ENCODE assay signal across 19 mouse cellular contexts in genomic region chr15:12007421-12007820, GRCm38 (mm10). TPM values are rescaled to one million over a fixed set of nuclear protein-coding genes. Genes with fewer than 3 reads are reported as not detected.
DNase-seq lines count a peak whose midpoint lies in the region; ATAC-seq and TF ChIP-seq lines count a peak whose summit lies in the region.
"Had no signal": no experiment of that assay in that cellular context is flagged by ENCODE, and none has a peak within 500 bp of the region (broad histone marks: within the 10 kb centered on the region; RNA-seq: fewer than 3 reads in every experiment).

No protein-coding gene starts in this region.

- H3K79me2 ChIP-seq in liver, adult 2 months (ENCODE audit: control insufficient read depth, insufficient read depth, low read length): no peaks in the 10 kb centered on the region
- H3K79me2 ChIP-seq in CH12.LX (replicated peaks; ENCODE audit: control insufficient read depth, extremely low read depth, insufficient read depth, poor library complexity, severe bottlenecking): no peaks in the 10 kb centered on the region

- H3K4me2 ChIP-seq in heart, embryonic 11.5 days: no peak overlapping the region
- no peak overlapping the region for H3K4me2 ChIP-seq in liver, embryonic 11.5 days
- no peak overlapping the region for H3K4me2 ChIP-seq in midbrain, embryonic 11.5 days
- no peak overlapping the region for H3K4me2 ChIP-seq in midbrain, embryonic 16.5 days (ENCODE audit: low read length)
- peak overlapping the region; percentile 34; the same call in 1 of the 2 replicates for H3K4me2 ChIP-seq in CH12.LX (ENCODE audit: insufficient read depth, low read depth, poor library complexity, severe bottlenecking)
- H3K4me2 ChIP-seq in lung, postnatal 0 days (replicated peaks; ENCODE audit: low read depth, low read length): no peak overlapping the region

- TF ChIP-seq EP300 in CH12.LX (IDR thresholded peaks at IDR 0.05; ENCODE audit: low read length): no peak
- TF ChIP-seq EP300 in lung, postnatal 0 days (IDR thresholded peaks at IDR 0.05): no peak

- no peak for ATAC-seq in heart, embryonic 11.5 days (replicated peaks; ENCODE audit: insufficient number of reproducible peaks, low FRiP score, low TSS enrichment)
- ATAC-seq in liver, embryonic 11.5 days (replicated peaks; ENCODE audit: low FRiP score): no peak
- ATAC-seq in midbrain, embryonic 11.5 days (ENCODE audit: low FRiP score): no peak
- ATAC-seq in midbrain, embryonic 16.5 days: no peak
- ATAC-seq in lung, postnatal 0 days: no peak
- ATAC-seq: Patski had no signal

- TF ChIP-seq CTCF in liver, adult 2 months (IDR thresholded peaks at IDR 0.05; ENCODE audit: low read depth, low read length): no peak
- TF ChIP-seq CTCF in CH12.LX (conservative IDR thresholded peaks at IDR 0.05 in 1 of 2, IDR thresholded peaks at IDR 0.05 in 1 of 2; ENCODE audit: low read depth in 2 of 2, low read length in 2 of 2): no peak; a peak in 1 of 4 replicates
- TF ChIP-seq CTCF in lung, postnatal 0 days (IDR thresholded peaks at IDR 0.05): no peak

- TF ChIP-seq RAD21 in CH12.LX (IDR thresholded peaks at IDR 0.05; ENCODE audit: low read depth, low read length): no peak

- TF ChIP-seq POLR2A in liver, adult 2 months (IDR thresholded peaks at IDR 0.05; ENCODE audit: extremely low read depth, insufficient read depth, low read length): no peak
- no peak for TF ChIP-seq POLR2A in CH12.LX (IDR thresholded peaks at IDR 0.05; ENCODE audit: low read depth, low read length)

- no peaks in the 10 kb centered on the region for H3K4me1 ChIP-seq in heart, embryonic 11.5 days (ENCODE audit: control insufficient read depth, insufficient read depth, low read length)
- H3K4me1 ChIP-seq in liver, adult 2 months (ENCODE audit: control insufficient read depth, insufficient read depth, low read length): peaks cover 5% of the 10 kb centered on the region; the same call in 1 of the 2 replicates
- peaks cover 4% of the 10 kb centered on the region; the same call in 1 of the 2 replicates for H3K4me1 ChIP-seq in liver, embryonic 11.5 days (replicated peaks; ENCODE audit: control insufficient read depth, insufficient read depth, low read length)
- no peaks in the 10 kb centered on the region for H3K4me1 ChIP-seq in midbrain, embryonic 11.5 days (ENCODE audit: control insufficient read depth, insufficient read depth, low read length)
- no peaks in the 10 kb centered on the region for H3K4me1 ChIP-seq in midbrain, embryonic 16.5 days (ENCODE audit: control insufficient read depth, insufficient read depth, low read length)
- peaks cover 24 to 55% of the 10 kb centered on the region in 2 experiments for H3K4me1 ChIP-seq in CH12.LX (ENCODE audit: control insufficient read depth in 1 of 2, insufficient read depth in 2 of 2)
- no peaks in the 10 kb centered on the region for H3K4me1 ChIP-seq in lung, postnatal 0 days (ENCODE audit: insufficient read depth, low read depth, low read length)

- H3K36me3 ChIP-seq in heart, embryonic 11.5 days (ENCODE audit: control insufficient read depth, insufficient read depth, low read length): no peaks in the 10 kb centered on the region
- H3K36me3 ChIP-seq in liver, adult 2 months (ENCODE audit: control insufficient read depth, insufficient read depth, low read length): no peaks in the 10 kb centered on the region
- H3K36me3 ChIP-seq in liver, embryonic 11.5 days (ENCODE audit: control insufficient read depth, insufficient read depth, low read length): no peaks in the 10 kb centered on the region
- no peaks in the 10 kb centered on the region for H3K36me3 ChIP-seq in midbrain, embryonic 11.5 days (ENCODE audit: control insufficient read depth, insufficient read depth, low read length)
- H3K36me3 ChIP-seq in midbrain, embryonic 16.5 days (ENCODE audit: control insufficient read depth, insufficient read depth, low read length): no peaks in the 10 kb centered on the region
- no peaks in the 10 kb centered on the region for H3K36me3 ChIP-seq in CH12.LX (replicated peaks in 1 of 2; ENCODE audit: control insufficient read depth in 1 of 2, insufficient read depth in 1 of 2, low read length in 1 of 2)
- no peaks in the 10 kb centered on the region for H3K36me3 ChIP-seq in lung, postnatal 0 days (ENCODE audit: insufficient read depth, low read length)
- H3K36me3 ChIP-seq: G1E had no signal

- no peak overlapping the region for H3K9ac ChIP-seq in heart, embryonic 11.5 days (ENCODE audit: low read depth, low read length)
- H3K9ac ChIP-seq in liver, adult 2 months (ENCODE audit: low read depth, low read length): no peak overlapping the region
- H3K9ac ChIP-seq in liver, embryonic 11.5 days (ENCODE audit: low read depth, low read length): no peak overlapping the region
- H3K9ac ChIP-seq in midbrain, embryonic 11.5 days (ENCODE audit: low read length): no peak overlapping the region
- no peak overlapping the region for H3K9ac ChIP-seq in midbrain, embryonic 16.5 days (ENCODE audit: low read depth, low read length)
- no peak overlapping the region for H3K9ac ChIP-seq in CH12.LX (ENCODE audit: insufficient read depth, low read depth)
- no peak overlapping the region for H3K9ac ChIP-seq in lung, postnatal 0 days (replicated peaks; ENCODE audit: low read depth)

- no peaks in the 10 kb centered on the region for H3K27me3 ChIP-seq in heart, embryonic 11.5 days (ENCODE audit: control insufficient read depth, insufficient read depth, low read length)
- H3K27me3 ChIP-seq in liver, adult 2 months (ENCODE audit: control insufficient read depth, insufficient read depth, low read length): no peaks in the 10 kb centered on the region
- 0 out of 2 replicates have a peak, but pooled peaks cover 3% of the 10 kb centered on the region for H3K27me3 ChIP-seq in liver, embryonic 11.5 days (replicated peaks; ENCODE audit: control insufficient read depth, insufficient read depth, low read length)
- no peaks in the 10 kb centered on the region for H3K27me3 ChIP-seq in midbrain, embryonic 11.5 days (ENCODE audit: control insufficient read depth, insufficient read depth, low read length)
- H3K27me3 ChIP-seq in midbrain, embryonic 16.5 days (ENCODE audit: control insufficient read depth, insufficient read depth, low read depth, low read length): no peaks in the 10 kb centered on the region
- H3K27me3 ChIP-seq in CH12.LX (replicated peaks): no peaks in the 10 kb centered on the region
- no peaks in the 10 kb centered on the region for H3K27me3 ChIP-seq in lung, postnatal 0 days (replicated peaks; ENCODE audit: insufficient read depth, low read length)
- H3K27me3 ChIP-seq: Patski had no signal

- 78% methylated on average over 7 of the region's 7 CpGs for WGBS in heart, embryonic 11.5 days (ENCODE audit: insufficient replicate concordance)
- WGBS in liver, adult 2 months: 25% methylated on average over 7 of the region's 7 CpGs
- 75% methylated on average over 7 of the region's 7 CpGs for WGBS in liver, embryonic 11.5 days
- WGBS in midbrain, embryonic 11.5 days: 80% methylated on average over 7 of the region's 7 CpGs
- 88% methylated on average over 7 of the region's 7 CpGs for WGBS in midbrain, embryonic 16.5 days
- 82% methylated on average over 7 of the region's 7 CpGs for WGBS in lung, postnatal 0 days

- no peak overlapping the region for H3K27ac ChIP-seq in heart, embryonic 11.5 days (ENCODE audit: low read depth, low read length)
- peak overlapping the region; percentile 35; the same call in 1 of the 2 replicates for H3K27ac ChIP-seq in liver, adult 2 months (replicated peaks; ENCODE audit: insufficient read depth, low read depth, low read length)
- no peak overlapping the region for H3K27ac ChIP-seq in liver, embryonic 11.5 days (ENCODE audit: low read depth, low read length)
- H3K27ac ChIP-seq in midbrain, embryonic 11.5 days (ENCODE audit: low read depth, low read length): no peak overlapping the region
- H3K27ac ChIP-seq in midbrain, embryonic 16.5 days (ENCODE audit: low read length): no peak overlapping the region
- peak overlapping the region; percentile 47 for H3K27ac ChIP-seq in CH12.LX (ENCODE audit: insufficient read depth, low read depth)
- no peak overlapping the region for H3K27ac ChIP-seq in lung, postnatal 0 days (ENCODE audit: low read length)

- DNase-seq in heart, adult 11 months: peak; percentile 36
- DNase-seq in liver, adult 2 months (ENCODE audit: extremely low read depth, low read depth, low spot score): peak; percentile 95
- DNase-seq in liver, embryonic 11.5 days (ENCODE audit: low spot score): no peak
- peak; percentile 69 for DNase-seq in midbrain, embryonic 11.5 days (ENCODE audit: low spot score, missing footprints)
- DNase-seq in CH12.LX (ENCODE audit: extremely low read depth): no peak
- no peak for DNase-seq in lung, postnatal 0 days (ENCODE audit: low spot score)
- DNase-seq: adrenal gland, adult 2 months; adrenal gland, adult 8-10 months; adrenal gland, postnatal 10 days; adrenal gland, postnatal 14 days; adrenal gland, postnatal 25 days; adrenal gland, postnatal 36 days; cerebellum, adult 11 months; cerebellum, adult 11-12 months; cerebellum, adult 18-20 months had no signal

- in situ Hi-C loops in CH12.LX (cut with MboI; ENCODE audit: low pct_ligation_motif_present, low pct_unique_long_range_greater_than_20kb, low sequenced_read_pairs): no loop called here

- no peak overlapping the region for H3K4me3 ChIP-seq in heart, embryonic 11.5 days (ENCODE audit: low read depth, low read length)
- H3K4me3 ChIP-seq in liver, adult 2 months (ENCODE audit: insufficient read depth, low read depth, low read length): no peak overlapping the region
- no peak overlapping the region for H3K4me3 ChIP-seq in liver, embryonic 11.5 days (ENCODE audit: low read depth, low read length)
- no peak overlapping the region for H3K4me3 ChIP-seq in midbrain, embryonic 11.5 days (ENCODE audit: low read depth, low read length)
- no peak overlapping the region for H3K4me3 ChIP-seq in midbrain, embryonic 16.5 days (ENCODE audit: low read depth, low read length)
- H3K4me3 ChIP-seq in CH12.LX (replicated peaks in 1 of 3; ENCODE audit: low read depth in 2 of 3, low read length in 2 of 3, poor library complexity in 1 of 3): peak overlapping the region in 1 of 3 experiments; percentile 0
- no peak overlapping the region for H3K4me3 ChIP-seq in lung, postnatal 0 days (ENCODE audit: low read depth, low read length)

- dilution Hi-C loops in CH12.LX (cut with MboI; ENCODE audit: extremely low pct_ligation_motif_present, extremely low pct_unique_long_range_greater_than_20kb, low sequenced_read_pairs): no loop called here

- H3K9me3 ChIP-seq in heart, embryonic 11.5 days (replicated peaks; ENCODE audit: control insufficient read depth, low read length): no peaks in the 10 kb centered on the region
- H3K9me3 ChIP-seq in liver, embryonic 11.5 days (ENCODE audit: control insufficient read depth, low read length): no peaks in the 10 kb centered on the region
- H3K9me3 ChIP-seq in midbrain, embryonic 11.5 days (ENCODE audit: control insufficient read depth, low read length): no peaks in the 10 kb centered on the region
- H3K9me3 ChIP-seq in midbrain, embryonic 16.5 days (replicated peaks; ENCODE audit: control insufficient read depth, low read length, poor library complexity, severe bottlenecking): no peaks in the 10 kb centered on the region
- no peaks in the 10 kb centered on the region for H3K9me3 ChIP-seq in CH12.LX (replicated peaks; ENCODE audit: low read length)
- H3K9me3 ChIP-seq in lung, postnatal 0 days (ENCODE audit: low read length): no peaks in the 10 kb centered on the region
- H3K9me3 ChIP-seq: G1E had no signal

RNA-seq across cellular contexts. Expression of gene Sub1, which starts 10.6 kb away (rescaled TPM):
- polyA plus RNA-seq in heart, embryonic 11.5 days (2014; fragmentation: Nextera tagmentation; extraction: Ambion mirVana): 635 and 657 TPM in 2 replicates
- total RNA-seq in liver, adult 2 months (2014; rRNA removed): 37.6 and 63.4 TPM in 2 replicates
- 2.4 and 2.8 TPM in 2 replicates for polyA plus RNA-seq in liver, adult 2 months (2012; rRNA removed)
- polyA plus RNA-seq in liver, embryonic 11.5 days (2014; fragmentation: Nextera tagmentation; extraction: Ambion mirVana): 723 and 790 TPM in 2 replicates
- polyA plus RNA-seq in midbrain, embryonic 11.5 days (2014; fragmentation: Nextera tagmentation; extraction: Ambion mirVana): 798 and 807 TPM in 2 replicates
- polyA plus RNA-seq in midbrain, embryonic 16.5 days (2015; fragmentation: Nextera tagmentation; extraction: Ambion mirVana): 563 and 582 TPM in 2 replicates
- total RNA-seq in CH12.LX (2012; rRNA removed) (553 and 781 TPM in 2 replicates), CH12.LX (2014; rRNA removed) (2,677 and 3,148 TPM in 2 replicates)
- polyA plus RNA-seq in CH12.LX (2012; ENCODE audit: insufficient read length, low read depth): 1,927 and 2,021 TPM in 2 replicates
- polyA plus RNA-seq in lung, postnatal 0 days (2015; fragmentation: Nextera tagmentation; extraction: Ambion mirVana): 608 and 620 TPM in 2 replicates

Comparison
In these comparisons a context has a peak if more than half of its experiments do, and no peak if none do; other contexts are left out.
1. DNase-seq: peak in heart, adult 11 months (single experiment), liver, adult 2 months (single experiment) and midbrain, embryonic 11.5 days (single experiment); none in liver, embryonic 11.5 days (single experiment), CH12.LX (single experiment) and lung, postnatal 0 days (single experiment).
2. H3K27ac ChIP-seq: peak in liver, adult 2 months (single experiment) and CH12.LX (single experiment); none in heart, embryonic 11.5 days (single experiment), liver, embryonic 11.5 days (single experiment), midbrain, embryonic 11.5 days (single experiment), midbrain, embryonic 16.5 days (single experiment) and lung, postnatal 0 days (single experiment).
3. RNA of gene Sub1, which starts 10.6 kb away (polyA plus RNA-seq): 1,927 to 2,021 TPM in CH12.LX, 798 to 807 TPM in midbrain, embryonic 11.5 days, 723 to 790 TPM in liver, embryonic 11.5 days, 635 to 657 TPM in heart, embryonic 11.5 days, 608 to 620 TPM in lung, postnatal 0 days and 563 to 582 TPM in midbrain, embryonic 16.5 days; 2.4 to 2.8 TPM in liver, adult 2 months; every median in the first group is over 100 times any median in the second.